Mouse (Mus musculus): ENCODE measurements around the gene Pus1. TPM values are rescaled to one million over a fixed set of nuclear protein-coding genes. Genes with fewer than 3 reads are reported as not detected.

Pus1 gene
- polyA plus RNA-seq, 1 experiment from 2014 or later, result 25.2 TPM

DNA sequence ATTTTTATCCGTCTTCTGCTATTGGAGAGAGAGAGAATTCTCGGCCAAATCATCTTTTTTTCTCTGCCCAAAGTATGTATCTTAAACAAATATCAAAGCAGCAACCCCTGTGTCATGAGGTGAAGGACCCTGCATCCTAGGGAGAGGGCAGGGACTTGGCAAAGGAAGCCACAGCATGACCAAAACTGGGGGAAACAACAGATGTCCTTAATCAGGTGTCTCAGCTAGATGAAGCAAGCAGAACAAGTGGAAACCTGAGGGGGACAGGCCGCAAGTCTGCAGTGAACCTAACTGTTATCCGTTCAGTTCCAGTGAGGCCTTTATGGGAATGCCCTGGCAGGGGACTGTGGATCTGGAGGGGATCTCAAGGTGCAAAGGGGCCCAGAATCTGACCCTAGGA, 27.0 kb upstream of the Pus1 start:
- peak overlapping the region; percentile 87 for H3K4me2 ChIP-seq (replicated peaks; ENCODE audit: low read depth, low read length)
- H3K27me3 ChIP-seq (ENCODE audit: control insufficient read depth, insufficient read depth, low read length), result no peaks in the 10 kb centered on the region
- H3K9ac ChIP-seq (ENCODE audit: low read depth, low read length), result peak overlapping the region; percentile 97
- no peaks in the 10 kb centered on the region for H3K9me3 ChIP-seq (ENCODE audit: control insufficient read depth, low read length)
- peak overlapping the region; percentile 86 for H3K4me3 ChIP-seq (ENCODE audit: low read length)
- H3K36me3 ChIP-seq (ENCODE audit: control insufficient read depth, insufficient read depth, low read length), result peaks cover 16% of the 10 kb centered on the region; the same call in 1 of the 2 replicates
- ATAC-seq (ENCODE audit: low FRiP score, low TSS enrichment), result no peak
- H3K27ac ChIP-seq (ENCODE audit: low read depth, low read length), result no peak overlapping the region
- peaks cover 15% of the 10 kb centered on the region for H3K4me1 ChIP-seq (ENCODE audit: control insufficient read depth, insufficient read depth, low read length)
- WGBS, result 92% methylated on average over 4 of the region's 4 CpGs

DNA sequence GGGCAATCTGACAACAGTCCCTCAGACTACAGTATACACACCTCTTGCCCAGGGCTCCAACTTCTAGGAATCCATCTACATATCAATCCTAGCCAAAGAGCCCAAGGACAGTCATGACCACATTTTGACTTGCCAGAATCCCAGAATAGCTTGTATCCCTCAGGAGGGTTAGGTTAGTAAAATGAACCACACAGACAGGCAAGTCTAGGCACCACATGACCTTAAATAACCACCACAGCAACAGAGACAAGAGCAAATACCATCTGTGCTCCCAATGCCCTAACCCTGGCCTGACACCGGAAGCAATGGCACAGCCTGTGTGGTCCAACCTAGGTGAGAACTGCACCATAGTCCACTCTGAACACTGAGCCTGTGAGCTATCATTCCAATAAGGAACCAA, 26.2 kb upstream of the Pus1 start:
- WGBS, result 83% methylated on average over 1 of the region's 1 CpGs
- ATAC-seq (ENCODE audit: low FRiP score, low TSS enrichment), result no peak
- Histone ChIP-seq H3K27me3 (ENCODE audit: control insufficient read depth, insufficient read depth, low read length) (no peaks in the 10 kb centered on the region), H3K9ac (ENCODE audit: low read depth, low read length) (no peak overlapping the region), H3K36me3 (ENCODE audit: control insufficient read depth, insufficient read depth, low read length) (peaks cover 22% of the 10 kb centered on the region), H3K9me3 (ENCODE audit: control insufficient read depth, low read length) (no peaks in the 10 kb centered on the region), H3K27ac (ENCODE audit: low read depth, low read length) (no peak overlapping the region), H3K4me3 (ENCODE audit: low read length) (no peak overlapping the region), H3K4me1 (ENCODE audit: control insufficient read depth, insufficient read depth, low read length) (peaks cover 15% of the 10 kb centered on the region), H3K4me2 (replicated peaks; ENCODE audit: low read depth, low read length) (no peak overlapping the region)

DNA sequence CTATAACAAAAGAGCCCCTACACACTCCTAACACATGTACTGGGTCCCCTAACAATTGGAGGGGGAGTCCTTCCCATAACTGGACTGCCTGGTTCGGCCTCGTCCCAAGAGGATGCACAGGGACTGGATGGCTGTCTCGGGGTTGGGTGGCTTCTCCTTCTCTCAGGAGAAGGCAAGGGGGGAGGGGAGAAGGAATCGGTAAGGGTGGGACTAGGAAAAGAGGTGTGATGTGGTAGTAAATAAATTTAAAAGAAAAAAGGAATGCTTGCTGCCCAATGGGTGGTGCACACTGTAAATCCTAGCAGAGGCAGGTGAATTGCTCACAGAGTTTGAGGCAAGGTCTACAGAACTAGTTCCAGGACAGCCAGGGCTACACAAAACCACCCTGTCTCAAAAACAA, 25.7 kb upstream of the Pus1 start:
- WGBS, result 70% methylated on average over 4 of the region's 4 CpGs
- Histone ChIP-seq H3K27ac (ENCODE audit: low read depth, low read length) (no peak overlapping the region), H3K36me3 (ENCODE audit: control insufficient read depth, insufficient read depth, low read length) (peaks cover 25% of the 10 kb centered on the region), H3K27me3 (ENCODE audit: control insufficient read depth, insufficient read depth, low read length) (no peaks in the 10 kb centered on the region), H3K4me2 (replicated peaks; ENCODE audit: low read depth, low read length) (no peak overlapping the region), H3K4me1 (ENCODE audit: control insufficient read depth, insufficient read depth, low read length) (peaks cover 15% of the 10 kb centered on the region), H3K9me3 (ENCODE audit: control insufficient read depth, low read length) (no peaks in the 10 kb centered on the region), H3K9ac (ENCODE audit: low read depth, low read length) (no peak overlapping the region), H3K4me3 (ENCODE audit: low read length) (no peak overlapping the region)
- no peak for ATAC-seq (ENCODE audit: low FRiP score, low TSS enrichment)

DNA sequence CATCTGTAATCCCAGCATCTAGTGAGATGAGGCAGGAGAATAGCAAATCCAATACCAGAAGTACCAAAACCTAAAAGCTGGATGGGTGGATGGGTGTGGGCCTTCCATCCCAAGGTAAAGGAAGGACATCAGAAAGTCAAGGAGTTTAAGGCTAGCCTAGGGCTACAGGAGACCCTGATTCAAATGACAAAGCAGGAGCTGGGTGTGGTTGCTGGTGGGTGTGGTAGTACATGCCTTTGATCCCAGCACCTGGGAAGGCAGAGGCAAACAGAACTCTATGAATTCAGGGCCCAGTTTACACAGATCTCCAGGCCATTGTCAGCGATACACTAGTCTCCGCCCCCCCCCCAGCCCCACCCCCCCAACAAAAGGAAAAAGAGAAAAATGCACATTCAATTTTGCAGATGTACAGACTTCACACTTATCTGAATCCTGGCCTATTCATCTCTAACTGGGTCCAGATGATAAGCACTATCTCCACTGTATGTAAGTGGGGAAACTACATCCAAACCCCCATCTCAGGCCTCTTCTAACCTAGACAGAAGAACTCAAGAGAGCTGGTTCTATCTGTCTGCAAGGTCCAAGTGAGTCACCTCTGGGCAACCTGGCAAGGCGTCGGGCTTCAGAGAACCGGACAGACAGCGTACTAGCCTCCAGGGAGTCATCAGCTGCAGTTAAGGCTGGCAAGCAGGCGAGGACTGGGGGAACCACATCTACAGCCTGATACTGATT, 23.7 kb upstream of the Pus1 start:
- Histone ChIP-seq H3K9me3 (ENCODE audit: control insufficient read depth, low read length) (no peaks in the 10 kb centered on the region), H3K4me2 (replicated peaks; ENCODE audit: low read depth, low read length) (no peak overlapping the region), H3K9ac (ENCODE audit: low read depth, low read length) (no peak overlapping the region), H3K4me1 (ENCODE audit: control insufficient read depth, insufficient read depth, low read length) (peaks cover 15% of the 10 kb centered on the region), H3K27ac (ENCODE audit: low read depth, low read length) (no peak overlapping the region), H3K27me3 (ENCODE audit: control insufficient read depth, insufficient read depth, low read length) (no peaks in the 10 kb centered on the region), H3K36me3 (ENCODE audit: control insufficient read depth, insufficient read depth, low read length) (peaks cover 39% of the 10 kb centered on the region), H3K4me3 (ENCODE audit: low read length) (no peak overlapping the region)
- ATAC-seq (ENCODE audit: low FRiP score, low TSS enrichment), result no peak
- WGBS, result 86% methylated on average over 7 of the region's 7 CpGs

DNA sequence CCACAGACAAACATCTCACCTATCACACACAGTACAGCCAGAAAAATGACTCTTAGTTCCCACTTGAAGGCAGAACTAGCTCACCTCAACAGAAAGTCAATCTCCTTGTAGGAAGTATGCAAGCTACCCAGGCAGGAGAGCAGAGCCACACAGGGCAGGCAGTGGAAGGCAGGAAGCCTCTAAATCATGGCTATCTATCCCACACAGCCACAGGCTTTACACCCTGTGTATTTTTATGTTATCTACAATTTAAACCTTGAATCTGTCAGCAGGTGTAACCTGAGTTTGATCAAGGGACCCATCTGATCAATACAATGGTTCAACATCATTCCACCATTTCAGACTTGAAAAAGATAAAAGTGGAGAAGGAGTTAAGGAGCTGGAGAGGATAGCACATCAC, 22.4 kb upstream of the Pus1 start:
- Histone ChIP-seq H3K4me3 (ENCODE audit: low read length) (no peak overlapping the region), H3K4me2 (replicated peaks; ENCODE audit: low read depth, low read length) (no peak overlapping the region), H3K9ac (ENCODE audit: low read depth, low read length) (no peak overlapping the region), H3K4me1 (ENCODE audit: control insufficient read depth, insufficient read depth, low read length) (peaks cover 4% of the 10 kb centered on the region), H3K27me3 (ENCODE audit: control insufficient read depth, insufficient read depth, low read length) (no peaks in the 10 kb centered on the region), H3K36me3 (ENCODE audit: control insufficient read depth, insufficient read depth, low read length) (peaks cover 52% of the 10 kb centered on the region), H3K9me3 (ENCODE audit: control insufficient read depth, low read length) (no peaks in the 10 kb centered on the region), H3K27ac (ENCODE audit: low read depth, low read length) (no peak overlapping the region)
- ATAC-seq (ENCODE audit: low FRiP score, low TSS enrichment), result no peak

DNA sequence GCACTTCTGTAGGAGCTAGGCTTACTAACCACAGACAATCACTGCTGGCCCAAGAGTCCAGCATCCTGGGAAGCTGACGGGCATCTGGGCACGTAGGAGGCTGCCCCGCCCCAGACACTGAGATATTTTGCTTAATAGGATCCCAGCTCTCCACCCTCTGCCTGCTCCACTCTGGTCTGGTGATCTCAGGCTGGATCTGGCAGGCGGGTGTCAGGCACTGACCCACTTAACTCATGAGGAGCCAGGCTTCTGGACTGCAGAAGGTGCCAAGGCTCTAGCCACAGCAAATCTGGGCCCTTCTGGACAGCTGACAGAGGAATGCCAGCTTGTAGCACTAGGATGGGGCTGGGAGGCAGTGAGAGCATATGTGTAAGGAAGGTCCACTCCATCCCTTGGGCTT, 21.7 kb upstream of the Pus1 start:
- Histone ChIP-seq H3K36me3 (ENCODE audit: control insufficient read depth, insufficient read depth, low read length) (peaks cover 59% of the 10 kb centered on the region), H3K27me3 (ENCODE audit: control insufficient read depth, insufficient read depth, low read length) (no peaks in the 10 kb centered on the region), H3K9me3 (ENCODE audit: control insufficient read depth, low read length) (no peaks in the 10 kb centered on the region), H3K4me2 (replicated peaks; ENCODE audit: low read depth, low read length) (no peak overlapping the region), H3K9ac (ENCODE audit: low read depth, low read length) (no peak overlapping the region), H3K4me1 (ENCODE audit: control insufficient read depth, insufficient read depth, low read length) (no peaks in the 10 kb centered on the region; the same call in 1 of the 2 replicates), H3K27ac (ENCODE audit: low read depth, low read length) (no peak overlapping the region), H3K4me3 (ENCODE audit: low read length) (no peak overlapping the region)
- 81% methylated on average over 4 of the region's 4 CpGs for WGBS
- no peak for ATAC-seq (ENCODE audit: low FRiP score, low TSS enrichment)

DNA sequence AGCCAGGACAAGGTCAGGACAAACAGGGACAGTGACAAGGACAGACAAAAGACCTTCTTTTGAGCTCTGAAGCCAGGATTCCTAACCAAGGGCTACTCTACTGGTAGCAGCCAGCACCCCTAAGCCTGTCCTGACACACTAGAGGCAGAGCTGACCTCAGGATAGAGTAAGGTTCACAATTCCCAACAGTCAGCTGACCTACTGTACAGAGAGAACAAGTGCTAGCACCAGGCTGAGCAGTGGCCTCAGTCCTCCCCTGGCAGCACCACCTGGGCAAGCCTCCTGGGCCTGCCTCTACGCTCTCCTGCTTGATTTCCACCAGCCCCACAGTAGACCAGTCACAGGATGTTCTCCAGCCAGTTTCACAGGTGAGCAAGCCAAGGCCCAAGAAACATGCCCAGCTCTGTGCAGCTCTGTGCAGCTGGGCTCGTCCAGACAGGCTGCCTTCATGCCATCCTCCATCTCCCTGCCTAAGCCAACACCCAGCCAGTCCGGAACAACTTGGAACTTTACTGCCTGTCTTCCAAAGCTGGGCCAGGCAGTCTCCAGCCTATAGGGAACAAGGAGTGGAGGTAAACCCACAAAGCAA, 20.7 kb upstream of the Pus1 start:
- Histone ChIP-seq H3K27me3 (ENCODE audit: control insufficient read depth, insufficient read depth, low read length) (no peaks in the 10 kb centered on the region), H3K4me2 (replicated peaks; ENCODE audit: low read depth, low read length) (no peak overlapping the region), H3K9me3 (ENCODE audit: control insufficient read depth, low read length) (no peaks in the 10 kb centered on the region), H3K27ac (ENCODE audit: low read depth, low read length) (no peak overlapping the region), H3K4me1 (ENCODE audit: control insufficient read depth, insufficient read depth, low read length) (no peaks in the 10 kb centered on the region), H3K4me3 (ENCODE audit: low read length) (no peak overlapping the region), H3K36me3 (ENCODE audit: control insufficient read depth, insufficient read depth, low read length) (peaks cover 65% of the 10 kb centered on the region), H3K9ac (ENCODE audit: low read depth, low read length) (no peak overlapping the region)
- 82% methylated on average over 3 of the region's 3 CpGs for WGBS
- no peak for ATAC-seq (ENCODE audit: low FRiP score, low TSS enrichment)

DNA sequence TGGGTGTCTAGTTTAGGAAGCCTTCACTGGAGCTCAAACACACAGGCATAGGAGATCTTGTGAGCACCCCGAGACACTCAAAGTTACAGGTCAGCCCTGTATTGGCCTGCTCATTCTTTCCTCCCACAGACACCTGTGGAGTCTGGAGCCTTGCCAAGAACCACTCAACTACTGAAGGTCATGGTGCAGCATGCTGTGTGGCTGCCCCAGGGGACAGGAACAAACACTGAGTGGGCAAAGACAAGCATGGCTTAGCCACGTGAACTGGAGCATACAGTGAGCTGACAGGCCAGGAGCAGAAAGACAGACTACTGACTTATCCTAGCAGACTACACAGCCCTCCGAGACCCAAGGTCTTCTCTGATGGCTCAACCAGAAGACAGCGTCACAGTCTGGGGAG, 17.2 kb upstream of the Pus1 start:
- 67% methylated on average over 4 of the region's 4 CpGs for WGBS
- peaks cover 87% of the 10 kb centered on the region for H3K36me3 ChIP-seq (ENCODE audit: control insufficient read depth, insufficient read depth, low read length)

DNA sequence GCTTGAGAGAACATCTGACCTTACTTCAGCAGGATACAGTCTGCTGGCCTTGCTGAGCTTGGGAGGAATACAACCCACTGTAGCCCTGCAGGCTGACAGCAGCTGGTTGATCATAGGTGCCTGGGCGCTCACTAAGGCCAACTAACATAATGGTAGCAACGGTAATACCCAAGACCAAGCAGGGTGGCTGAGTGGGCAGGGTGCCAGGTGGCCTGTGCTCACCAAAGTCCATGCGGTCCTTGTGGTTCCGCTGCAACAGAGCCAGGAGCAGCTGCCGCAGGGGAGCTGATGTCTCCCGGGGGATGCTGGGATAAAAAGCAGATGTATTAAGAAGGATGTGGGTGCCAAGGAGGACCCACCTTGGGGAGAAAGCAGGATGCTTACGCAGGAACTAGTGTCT, 13.9 kb upstream of the Pus1 start:
- no peak overlapping the region for H3K4me2 ChIP-seq (replicated peaks; ENCODE audit: low read depth, low read length)
- no peak for ATAC-seq (ENCODE audit: low FRiP score, low TSS enrichment)
- peaks cover 96% of the 10 kb centered on the region for H3K36me3 ChIP-seq (ENCODE audit: control insufficient read depth, insufficient read depth, low read length)
- H3K9me3 ChIP-seq (ENCODE audit: control insufficient read depth, low read length), result no peaks in the 10 kb centered on the region
- no peaks in the 10 kb centered on the region for H3K4me1 ChIP-seq (ENCODE audit: control insufficient read depth, insufficient read depth, low read length)
- no peak overlapping the region for H3K4me3 ChIP-seq (ENCODE audit: low read length)
- no peaks in the 10 kb centered on the region for H3K27me3 ChIP-seq (ENCODE audit: control insufficient read depth, insufficient read depth, low read length)
- WGBS, result 96% methylated on average over 7 of the region's 7 CpGs
- H3K9ac ChIP-seq (ENCODE audit: low read depth, low read length), result no peak overlapping the region
- H3K27ac ChIP-seq (ENCODE audit: low read depth, low read length), result no peak overlapping the region

More for the DNA sequence above, 17.2 kb upstream of the Pus1 start:
- no peak overlapping the region for H3K27ac ChIP-seq (ENCODE audit: low read depth, low read length)
- no peaks in the 10 kb centered on the region for H3K9me3 ChIP-seq (ENCODE audit: control insufficient read depth, low read length)
- no peak overlapping the region for H3K4me2 ChIP-seq (replicated peaks; ENCODE audit: low read depth, low read length)
- H3K4me3 ChIP-seq (ENCODE audit: low read length), result no peak overlapping the region
- H3K27me3 ChIP-seq (ENCODE audit: control insufficient read depth, insufficient read depth, low read length), result no peaks in the 10 kb centered on the region
- H3K4me1 ChIP-seq (ENCODE audit: control insufficient read depth, insufficient read depth, low read length), result no peaks in the 10 kb centered on the region
- no peak overlapping the region for H3K9ac ChIP-seq (ENCODE audit: low read depth, low read length)
- no peak for ATAC-seq (ENCODE audit: low FRiP score, low TSS enrichment)

Data from kidney, embryonic 14.5 days (tissue).